Mouse (Mus musculus): Measurements from ENCODE around the gene Tnk1. TPM values are rescaled to one million over a fixed set of nuclear protein-coding genes. Genes with fewer than 3 reads are reported as not detected.

Gene Tnk1
- polyA plus RNA-seq, 1 experiment from 2014 or later = 0.31 TPM

- no peak for ATAC-seq
Observed at GRCm38 (mm10) chr11:69806378-69806777, 52.2 kb downstream of the Tnk1 start.

DNA sequence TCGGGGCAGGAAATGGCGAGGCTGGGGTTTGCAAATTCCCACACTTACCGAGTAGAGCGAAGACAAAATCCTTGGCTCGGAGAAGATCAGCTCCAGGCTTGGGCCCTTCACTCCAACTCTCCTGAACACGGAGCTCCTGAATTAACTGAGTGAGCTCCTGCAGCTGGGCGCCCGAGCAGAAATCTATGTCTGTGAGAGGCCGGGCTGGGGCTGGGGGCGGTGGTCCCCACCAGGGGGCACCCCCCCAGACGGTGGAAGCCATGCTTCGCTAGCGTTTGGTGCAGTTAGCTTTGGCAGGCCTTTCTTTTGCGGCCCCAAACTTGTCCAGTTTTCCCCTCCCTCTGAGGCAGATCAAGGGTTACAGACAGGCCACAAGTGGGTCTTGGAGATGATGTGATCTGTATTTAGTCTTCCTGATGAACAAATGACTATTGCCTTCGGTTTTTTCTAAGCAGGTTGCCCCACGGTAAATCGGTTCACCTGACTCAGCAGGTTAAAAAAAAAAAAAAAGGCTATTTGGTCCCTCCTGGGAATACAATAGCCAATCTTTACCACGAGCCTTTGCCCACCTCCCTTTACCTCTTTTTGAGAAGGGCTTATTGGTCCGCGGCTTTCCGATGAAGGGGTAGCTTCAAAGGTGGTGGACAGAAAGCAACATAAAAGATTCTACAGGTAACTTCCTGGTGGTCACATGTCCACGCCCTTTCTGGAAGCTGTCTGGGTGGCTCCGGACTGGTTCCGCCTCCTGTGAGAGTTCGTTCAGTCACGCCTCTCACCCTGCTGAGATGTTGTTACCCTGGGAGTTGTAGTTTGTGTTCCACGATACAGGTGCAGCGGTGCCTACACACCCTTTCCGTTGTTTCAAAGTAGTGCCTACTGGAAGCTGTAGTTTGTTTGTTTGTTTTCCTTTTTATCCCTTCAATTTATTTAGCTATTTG, 53.3 kb downstream of the Tnk1 start, which contains the start of gene Tmem102:
Gene Tmem102, minus strand, starts transcription at position 653 of the 938 bp plus-strand sequence.
- H3K36me3 ChIP-seq = no peaks in the 10 kb centered on the region
- no peak within 1 kb of the TSS for H3K27ac ChIP-seq
- peak within 1 kb of the TSS; percentile 19; the same call in 1 of the 2 replicates for H3K9ac ChIP-seq (replicated peaks)
- H3K4me2 ChIP-seq (replicated peaks) = peak within 1 kb of the TSS; percentile 97
- ATAC-seq = no peak
- peaks cover 49% of the 10 kb centered on the region for H3K4me1 ChIP-seq (replicated peaks)
- peaks cover 44% of the 10 kb centered on the region for H3K27me3 ChIP-seq
- H3K9me3 ChIP-seq = no peaks in the 10 kb centered on the region
- peak within 1 kb of the TSS; percentile 59; the same call in 1 of the 2 replicates for H3K4me3 ChIP-seq (replicated peaks)
- 6% methylated on average over 29 of the region's 29 CpGs for WGBS

More at GRCm38 (mm10) chr11:69806378-69806777, 52.2 kb downstream of the Tnk1 start:
- H3K4me3 ChIP-seq (replicated peaks) = no peak overlapping the region
- no peaks in the 10 kb centered on the region for H3K36me3 ChIP-seq
- H3K9ac ChIP-seq (replicated peaks) = no peak overlapping the region
- H3K9me3 ChIP-seq = no peaks in the 10 kb centered on the region
- peaks cover 44% of the 10 kb centered on the region for H3K4me1 ChIP-seq (replicated peaks)
- 80% methylated on average over 4 of the region's 4 CpGs for WGBS
- H3K4me2 ChIP-seq (replicated peaks) = no peak overlapping the region
- no peak overlapping the region for H3K27ac ChIP-seq
- peaks cover 42% of the 10 kb centered on the region for H3K27me3 ChIP-seq

GRCm38 (mm10) chr11:69804652-69804940, 53.9 kb downstream of the Tnk1 start:
- H3K9ac ChIP-seq (replicated peaks) = peak overlapping the region; percentile 19; the same call in 1 of the 2 replicates
- 6% methylated on average over 12 of the region's 12 CpGs for WGBS
- H3K27me3 ChIP-seq = peaks cover 44% of the 10 kb centered on the region
- no peaks in the 10 kb centered on the region for H3K36me3 ChIP-seq
- H3K27ac ChIP-seq = no peak overlapping the region
- peak overlapping the region; percentile 59; the same call in 1 of the 2 replicates for H3K4me3 ChIP-seq (replicated peaks)
- no peak for ATAC-seq
- no peaks in the 10 kb centered on the region for H3K9me3 ChIP-seq
- H3K4me2 ChIP-seq (replicated peaks) = peak overlapping the region; percentile 97
- peaks cover 56% of the 10 kb centered on the region for H3K4me1 ChIP-seq (replicated peaks)

DNA sequence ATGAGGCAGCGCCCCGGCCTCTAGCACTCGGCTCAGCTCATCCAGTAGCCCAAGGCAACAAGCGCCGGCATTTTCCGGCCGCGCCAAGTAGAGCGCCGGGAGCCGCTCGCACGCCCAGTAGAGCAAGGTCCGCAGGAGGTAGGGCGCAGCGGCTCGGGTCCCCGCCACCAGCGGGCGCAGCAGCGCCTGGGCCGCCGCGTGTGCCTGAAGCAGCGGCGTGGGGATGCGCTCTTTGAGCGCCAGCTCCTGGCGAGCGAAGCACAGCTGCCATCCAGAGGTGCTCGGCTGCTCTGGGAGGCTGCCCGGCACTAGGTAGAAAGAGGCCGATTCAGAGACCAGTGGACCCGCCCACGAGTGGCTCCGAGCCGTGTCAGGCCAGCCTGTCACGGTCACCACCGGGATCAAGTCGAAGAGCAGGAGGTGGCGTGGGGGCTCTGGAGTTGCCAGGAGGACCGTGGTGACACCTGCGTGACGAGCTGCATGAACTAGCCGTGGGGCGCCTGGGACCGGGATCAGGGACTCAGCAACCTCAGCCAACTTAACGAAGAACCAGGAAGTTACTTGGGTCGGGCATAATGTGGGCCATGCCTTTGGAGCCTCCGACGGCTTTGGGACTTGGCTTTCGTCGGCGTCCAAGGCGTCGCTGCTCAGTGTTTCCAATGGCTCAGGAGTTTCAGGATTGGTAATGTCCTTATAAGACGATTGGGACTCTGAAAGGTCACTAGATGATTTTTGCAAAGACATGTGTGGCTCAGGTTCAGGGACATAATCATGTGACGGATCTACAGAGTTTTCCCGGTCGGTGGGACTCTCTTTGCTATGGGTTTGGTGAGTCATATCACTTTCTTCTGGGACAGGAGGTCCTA, 54.5 kb downstream of the Tnk1 start:
- Histone ChIP-seq H3K4me1 (replicated peaks) (peaks cover 61% of the 10 kb centered on the region), H3K27me3 (peaks cover 44% of the 10 kb centered on the region), H3K9me3 (no peaks in the 10 kb centered on the region), H3K4me3 (replicated peaks) (peak overlapping the region; percentile 59), H3K9ac (replicated peaks) (peak overlapping the region; percentile 81), H3K4me2 (replicated peaks) (peak overlapping the region; percentile 97), H3K36me3 (no peaks in the 10 kb centered on the region), H3K27ac (peak overlapping the region; percentile 64)
- 1% methylated on average over 60 of the region's 60 CpGs for WGBS
- peak; percentile 40 for ATAC-seq

DNA sequence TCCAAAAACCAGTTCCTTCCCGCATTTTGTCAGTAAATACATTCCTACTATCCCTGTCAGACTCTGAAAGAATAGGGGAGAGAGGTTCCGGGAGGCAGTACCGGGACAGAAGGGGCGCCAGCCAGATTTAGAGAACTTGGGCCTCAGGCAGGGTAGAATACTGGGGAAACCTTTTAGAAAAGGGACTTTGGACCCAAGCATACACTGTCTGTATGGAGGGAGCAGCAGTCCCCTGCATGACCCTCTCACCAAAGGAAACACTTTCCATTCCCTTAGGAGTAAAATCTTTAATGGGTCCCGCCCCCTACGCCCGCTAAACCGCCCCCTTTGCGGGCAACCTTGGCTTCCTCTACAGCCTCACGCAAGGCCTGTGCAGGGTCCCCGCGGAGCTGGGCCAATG, 55.2 kb downstream of the Tnk1 start:
- H3K9me3 ChIP-seq = no peaks in the 10 kb centered on the region
- WGBS = 1% methylated on average over 12 of the region's 12 CpGs
- H3K9ac ChIP-seq (replicated peaks) = peak overlapping the region; percentile 81
- peaks cover 45% of the 10 kb centered on the region for H3K27me3 ChIP-seq
- H3K27ac ChIP-seq = peak overlapping the region; percentile 64
- H3K36me3 ChIP-seq = no peaks in the 10 kb centered on the region
- H3K4me2 ChIP-seq (replicated peaks) = peak overlapping the region; percentile 97
- no peak for ATAC-seq
- H3K4me3 ChIP-seq (replicated peaks) = peak overlapping the region; percentile 59
- peaks cover 68% of the 10 kb centered on the region for H3K4me1 ChIP-seq (replicated peaks)

DNA sequence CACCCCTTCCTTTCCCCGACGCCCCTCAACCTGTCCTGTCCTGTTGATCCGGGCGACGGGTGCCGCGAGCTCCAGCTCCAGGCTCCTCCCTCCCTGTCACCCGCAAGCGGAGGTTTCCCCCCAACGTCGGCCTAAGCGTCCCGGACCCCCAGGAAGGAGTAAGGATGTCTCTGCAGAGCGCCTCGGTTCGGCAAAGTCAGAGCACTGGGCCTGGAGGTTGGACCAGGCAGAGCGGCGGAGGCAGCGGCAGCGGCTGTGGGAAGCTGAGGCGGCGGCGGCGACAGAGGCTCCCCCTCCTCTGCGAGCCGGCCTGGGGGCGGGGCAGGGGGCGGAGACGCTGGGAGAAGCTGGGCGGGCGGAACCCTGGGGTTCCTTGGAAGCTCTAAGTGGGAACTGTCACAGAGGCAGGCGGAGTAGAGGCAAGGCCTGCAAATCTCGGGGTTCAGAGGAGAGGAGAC, 55.9 kb downstream of the Tnk1 start:
- Histone ChIP-seq H3K4me2 (replicated peaks) (peak overlapping the region; percentile 97), H3K4me3 (replicated peaks) (peak overlapping the region; percentile 59), H3K9me3 (no peaks in the 10 kb centered on the region), H3K36me3 (no peaks in the 10 kb centered on the region), H3K27me3 (peaks cover 52% of the 10 kb centered on the region), H3K27ac (peak overlapping the region; percentile 64), H3K4me1 (replicated peaks) (peaks cover 68% of the 10 kb centered on the region), H3K9ac (replicated peaks) (peak overlapping the region; percentile 81)
- ATAC-seq = peak; percentile 7; the same call in 1 of the 2 replicates
- 1% methylated on average over 33 of the region's 33 CpGs for WGBS

DNA sequence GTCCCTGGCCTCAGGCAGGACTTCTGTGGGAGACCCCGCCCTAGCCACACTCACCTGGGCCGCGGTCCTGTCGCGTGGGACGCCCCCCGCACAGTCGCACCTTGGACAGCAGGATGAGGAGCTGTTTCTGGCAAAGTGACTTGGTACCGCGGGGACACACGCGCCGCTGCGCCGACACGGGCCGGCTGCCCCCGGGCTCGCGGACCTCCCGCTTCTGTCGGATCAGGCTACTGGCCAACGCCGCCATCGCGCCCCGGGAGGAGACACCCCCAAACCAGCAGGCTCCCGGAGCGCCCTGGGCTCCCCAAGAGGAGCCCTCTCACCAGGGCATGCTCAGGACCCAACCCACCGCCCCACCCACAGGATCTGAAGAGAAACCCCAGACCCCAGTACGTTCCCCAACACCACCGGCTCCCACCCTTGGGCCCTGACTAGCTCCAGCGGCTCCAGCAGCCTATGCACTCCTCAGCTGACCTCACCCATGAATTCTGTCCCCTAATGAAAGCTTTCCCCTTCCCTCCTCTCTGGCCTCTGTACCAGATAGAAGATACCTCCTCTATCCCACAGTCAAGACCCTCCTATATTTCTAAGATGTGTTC, 57.1 kb downstream of the Tnk1 start, which contains the start of gene Fgf11:
Gene Fgf11, minus strand, starts transcription at position 479 of the 599 bp plus-strand sequence.
- H3K36me3 ChIP-seq = no peaks in the 10 kb centered on the region
- WGBS = under 1% methylated on average over 33 of the region's 33 CpGs
- no peak for ATAC-seq
- no peaks in the 10 kb centered on the region for H3K9me3 ChIP-seq
- H3K9ac ChIP-seq (replicated peaks) = peak within 1 kb of the TSS; percentile 81
- peaks cover 68% of the 10 kb centered on the region for H3K4me1 ChIP-seq (replicated peaks)
- peak within 1 kb of the TSS; percentile 96 for H3K27ac ChIP-seq
- peak within 1 kb of the TSS; percentile 97 for H3K4me2 ChIP-seq (replicated peaks)
- peak within 1 kb of the TSS; percentile 59 for H3K4me3 ChIP-seq (replicated peaks)
- H3K27me3 ChIP-seq = peaks cover 58% of the 10 kb centered on the region

Small RNAs within 50 kb of the gene (microRNA-seq; reads per million reads assigned to microRNA genes)
- not detected for gene Mir6924

Other genes starting within 250 kb of the Tnk1 start
- gene Shbg, start 240.8 kb downstream of the Tnk1 start, polyA plus RNA-seq (2015; fragmentation: Nextera tagmentation; extraction: Ambion mirVana) = not detected in 2 replicates
- gene Sat2, start 236.7 kb downstream of the Tnk1 start, polyA plus RNA-seq (2015; fragmentation: Nextera tagmentation; extraction: Ambion mirVana) = 25.1 and 28.5 TPM in 2 replicates
- 40.5 and 52.4 TPM in 2 replicates for gene Fxr2, start 225.7 kb downstream of the Tnk1 start, polyA plus RNA-seq (2015; fragmentation: Nextera tagmentation; extraction: Ambion mirVana)
- gene Sox15, start 203.4 kb downstream of the Tnk1 start, polyA plus RNA-seq (2015; fragmentation: Nextera tagmentation; extraction: Ambion mirVana) = 0.31 TPM in 1 of 2 replicates, not detected in the other
- gene Mpdu1, start 196.1 kb downstream of the Tnk1 start, polyA plus RNA-seq (2015; fragmentation: Nextera tagmentation; extraction: Ambion mirVana) = 103 and 104 TPM in 2 replicates
- gene Cd68, start 192.6 kb downstream of the Tnk1 start, polyA plus RNA-seq (2015; fragmentation: Nextera tagmentation; extraction: Ambion mirVana) = 6.1 and 7.3 TPM in 2 replicates
- 581 and 595 TPM in 2 replicates for gene Eif4a1, start 186.3 kb downstream of the Tnk1 start, polyA plus RNA-seq (2015; fragmentation: Nextera tagmentation; extraction: Ambion mirVana)
- 101 and 103 TPM in 2 replicates for gene Senp3, start 176.6 kb downstream of the Tnk1 start, polyA plus RNA-seq (2015; fragmentation: Nextera tagmentation; extraction: Ambion mirVana)
- gene Tnfsf13, start 172.9 kb downstream of the Tnk1 start, polyA plus RNA-seq (2015; fragmentation: Nextera tagmentation; extraction: Ambion mirVana) = 0.36 TPM in 1 of 2 replicates, not detected in the other
- gene Tnfsf12, start 162.9 kb downstream of the Tnk1 start, polyA plus RNA-seq (2015; fragmentation: Nextera tagmentation; extraction: Ambion mirVana) = 0.98 and 1.2 TPM in 2 replicates
- 0.64 and 1.2 TPM in 2 replicates for gene Tnfsfm13, start 162.6 kb downstream of the Tnk1 start, polyA plus RNA-seq (2015; fragmentation: Nextera tagmentation; extraction: Ambion mirVana)
- gene Polr2a, start 100.1 kb downstream of the Tnk1 start, polyA plus RNA-seq (2015; fragmentation: Nextera tagmentation; extraction: Ambion mirVana) = 22.7 and 24.9 TPM in 2 replicates
- 0.31 TPM in 1 of 2 replicates, not detected in the other for gene Slc35g3, start 96.8 kb downstream of the Tnk1 start, polyA plus RNA-seq (2015; fragmentation: Nextera tagmentation; extraction: Ambion mirVana)
- 2.9 and 3.2 TPM in 2 replicates for gene Zbtb4, start 92.8 kb downstream of the Tnk1 start, polyA plus RNA-seq (2015; fragmentation: Nextera tagmentation; extraction: Ambion mirVana)
- gene Chrnb1, start 62.8 kb downstream of the Tnk1 start, polyA plus RNA-seq (2015; fragmentation: Nextera tagmentation; extraction: Ambion mirVana) = 0.83 and 0.85 TPM in 2 replicates
- 3.4 and 4.4 TPM in 2 replicates for gene Fgf11, start 56.9 kb downstream of the Tnk1 start, polyA plus RNA-seq (2015; fragmentation: Nextera tagmentation; extraction: Ambion mirVana)
- gene Tmem102, start 53.1 kb downstream of the Tnk1 start, polyA plus RNA-seq (2015; fragmentation: Nextera tagmentation; extraction: Ambion mirVana) = 0.44 and 0.52 TPM in 2 replicates
- gene Gm39566, start 43.4 kb downstream of the Tnk1 start, polyA plus RNA-seq (2015; fragmentation: Nextera tagmentation; extraction: Ambion mirVana) = not detected in 2 replicates
- not detected in 2 replicates for gene Spem2, start 40.3 kb downstream of the Tnk1 start, polyA plus RNA-seq (2015; fragmentation: Nextera tagmentation; extraction: Ambion mirVana)
- 0.51 and 0.64 TPM in 2 replicates for gene Spem1, start 36.5 kb downstream of the Tnk1 start, polyA plus RNA-seq (2015; fragmentation: Nextera tagmentation; extraction: Ambion mirVana)
- 20.5 and 21.3 TPM in 2 replicates for gene Nlgn2, start 20.9 kb downstream of the Tnk1 start, polyA plus RNA-seq (2015; fragmentation: Nextera tagmentation; extraction: Ambion mirVana)
- gene Tmem256, start 20.2 kb downstream of the Tnk1 start, polyA plus RNA-seq (2015; fragmentation: Nextera tagmentation; extraction: Ambion mirVana) = 329 and 331 TPM in 2 replicates
- 55.0 and 56.3 TPM in 2 replicates for gene Plscr3, start 12.4 kb downstream of the Tnk1 start, polyA plus RNA-seq (2015; fragmentation: Nextera tagmentation; extraction: Ambion mirVana)
- not detected in 2 replicates for gene Tmem95, start 19.3 kb upstream of the Tnk1 start, polyA plus RNA-seq (2015; fragmentation: Nextera tagmentation; extraction: Ambion mirVana)
- 1.3 and 1.7 TPM in 2 replicates for gene Kctd11, start 22.7 kb upstream of the Tnk1 start, polyA plus RNA-seq (2015; fragmentation: Nextera tagmentation; extraction: Ambion mirVana)
- gene Acap1, start 36.8 kb upstream of the Tnk1 start, polyA plus RNA-seq (2015; fragmentation: Nextera tagmentation; extraction: Ambion mirVana) = 0.37 and 0.48 TPM in 2 replicates
- 16.1 and 17.1 TPM in 2 replicates for gene 2810408A11Rik, start 42.3 kb upstream of the Tnk1 start, polyA plus RNA-seq (2015; fragmentation: Nextera tagmentation; extraction: Ambion mirVana)
- 18.6 and 19.8 TPM in 2 replicates for gene Neurl4, start 42.3 kb upstream of the Tnk1 start, polyA plus RNA-seq (2015; fragmentation: Nextera tagmentation; extraction: Ambion mirVana)
- 81.9 and 87.0 TPM in 2 replicates for gene Gps2, start 55.2 kb upstream of the Tnk1 start, polyA plus RNA-seq (2015; fragmentation: Nextera tagmentation; extraction: Ambion mirVana)
- 1,160 and 1,188 TPM in 2 replicates for gene Eif5a, start 63.2 kb upstream of the Tnk1 start, polyA plus RNA-seq (2015; fragmentation: Nextera tagmentation; extraction: Ambion mirVana)
- 3.9 and 4.2 TPM in 2 replicates for gene Ybx2, start 77.1 kb upstream of the Tnk1 start, polyA plus RNA-seq (2015; fragmentation: Nextera tagmentation; extraction: Ambion mirVana)
- gene Slc2a4, start 89.5 kb upstream of the Tnk1 start, polyA plus RNA-seq (2015; fragmentation: Nextera tagmentation; extraction: Ambion mirVana) = 4.3 and 4.4 TPM in 2 replicates
- 0.32 and 1.1 TPM in 2 replicates for gene Cldn7, start 106.0 kb upstream of the Tnk1 start, polyA plus RNA-seq (2015; fragmentation: Nextera tagmentation; extraction: Ambion mirVana)
- gene Ctdnep1, start 122.4 kb upstream of the Tnk1 start, polyA plus RNA-seq (2015; fragmentation: Nextera tagmentation; extraction: Ambion mirVana) = 22.9 and 23.8 TPM in 2 replicates
- gene Elp5, start 123.8 kb upstream of the Tnk1 start, polyA plus RNA-seq (2015; fragmentation: Nextera tagmentation; extraction: Ambion mirVana) = 156 and 158 TPM in 2 replicates
- gene Gabarap, start 132.4 kb upstream of the Tnk1 start, polyA plus RNA-seq (2015; fragmentation: Nextera tagmentation; extraction: Ambion mirVana) = 611 and 625 TPM in 2 replicates
- gene Phf23, start 137.0 kb upstream of the Tnk1 start, polyA plus RNA-seq (2015; fragmentation: Nextera tagmentation; extraction: Ambion mirVana) = 74.2 and 82.2 TPM in 2 replicates
- gene Dvl2, start 141.9 kb upstream of the Tnk1 start, polyA plus RNA-seq (2015; fragmentation: Nextera tagmentation; extraction: Ambion mirVana) = 27.6 and 35.4 TPM in 2 replicates
- 48.4 and 51.7 TPM in 2 replicates for gene Acadvl, start 156.7 kb upstream of the Tnk1 start, polyA plus RNA-seq (2015; fragmentation: Nextera tagmentation; extraction: Ambion mirVana)
- gene Dlg4, start 158.2 kb upstream of the Tnk1 start, polyA plus RNA-seq (2015; fragmentation: Nextera tagmentation; extraction: Ambion mirVana) = 34.9 and 37.2 TPM in 2 replicates
- gene Asgr1, start 195.4 kb upstream of the Tnk1 start, polyA plus RNA-seq (2015; fragmentation: Nextera tagmentation; extraction: Ambion mirVana) = 0.97 and 1.1 TPM in 2 replicates
- not detected in 2 replicates for gene Asgr2, start 233.9 kb upstream of the Tnk1 start, polyA plus RNA-seq (2015; fragmentation: Nextera tagmentation; extraction: Ambion mirVana)

Measured in midbrain, embryonic 13.5 days (tissue).